Mouse (Mus musculus) cerebellum, adult 2 months (tissue): Measurements from ENCODE around the gene Prkcz.

Source experiments
- CTCF ChIP-seq: fragments of 200-500 bp; IDR thresholded peaks from 2 replicates; pipeline ENCODE4 v1.5.1; 2011; ENCODE audit warnings: low read depth, mild to moderate bottlenecking, control low read depth, low read length, moderate library complexity, borderline replicate concordance; ENCODE audit not compliant: insufficient read depth
- POLR2A ChIP-seq: fragments of 200-500 bp; IDR thresholded peaks from 2 replicates; pipeline ENCODE4 v1.6.1; 2011; ENCODE audit warnings: low read length, control low read depth, borderline replicate concordance; ENCODE audit not compliant: insufficient read depth

DNA sequence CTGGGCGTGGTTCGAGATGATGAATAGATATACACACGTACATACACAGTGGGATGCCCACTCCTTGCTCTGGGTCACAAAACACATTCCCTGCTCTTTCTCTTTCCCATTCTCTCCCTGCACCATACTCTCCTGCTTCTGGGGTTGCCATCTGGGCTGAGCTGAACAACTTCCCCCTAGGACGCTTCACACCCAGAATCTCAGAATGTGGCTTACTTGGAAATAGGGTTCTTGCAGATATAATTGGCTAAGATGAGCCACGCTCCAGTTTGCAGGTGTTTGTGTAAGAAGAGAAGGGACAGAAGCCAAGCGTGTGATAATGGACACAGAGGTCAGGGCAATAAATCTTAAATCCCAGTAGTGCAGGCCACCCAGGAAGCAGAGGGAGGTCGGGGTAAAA lies 20.8 kb upstream of the Prkcz start:
- TF ChIP-seq POLR2A: no peak
- TF ChIP-seq CTCF: no peak
